Mouse (Mus musculus) erythroblast, embryonic 14.5 days (primary cell): ENCODE data around the gene Coq5. TPM values are rescaled to one million over a fixed set of nuclear protein-coding genes. Genes with fewer than 3 reads are reported as not detected.
A peak's percentile ranks its signal among the peaks of the same experiment; 100 is the strongest.

Source experiments
- H3K27me3 ChIP-seq: 2 replicates; pipeline ENCODE4 v1.6.1; 2012; ENCODE audit warnings: inconsistent platforms; ENCODE audit not compliant: control insufficient read depth
- H3K36me3 ChIP-seq: 2 replicates; pipeline ENCODE4 v1.6.1; 2012; ENCODE audit warnings: mild to moderate bottlenecking, inconsistent platforms; ENCODE audit not compliant: control insufficient read depth
- H3K4me1 ChIP-seq: 2 replicates; pipeline ENCODE4 v1.6.1; 2012; ENCODE audit warnings: inconsistent platforms; ENCODE audit not compliant: control insufficient read depth
- H3K4me3 ChIP-seq: replicated peaks from 2 replicates; pipeline ENCODE3; 2012; ENCODE audit warnings: moderate library complexity, mild to moderate bottlenecking, inconsistent platforms
- H3K9me3 ChIP-seq: 2 replicates; pipeline ENCODE4 v1.6.1; 2012; ENCODE audit warnings: low read length, inconsistent platforms, mixed read lengths; ENCODE audit not compliant: control insufficient read depth
- GATA1 ChIP-seq: IDR thresholded peaks from 2 replicates; pipeline ENCODE4 v1.6.1; 2012; ENCODE audit warnings: low read length, inconsistent platforms, mixed read lengths
- TAL1 ChIP-seq: IDR thresholded peaks from 3 replicates; pipeline ENCODE4 v1.6.1; 2012; ENCODE audit warnings: low read length, inconsistent platforms, mixed read lengths
- polyA plus RNA-seq: library from polyadenylated mRNA; stranded (reverse); fragments of >175 nt; gene quantifications from 2 replicates; pipeline ENCODE4 v1.2.3, GENCODE M21; 2012

The Coq5 gene
- polyA plus RNA-seq, 1 experiment = 1.6 TPM

DNA sequence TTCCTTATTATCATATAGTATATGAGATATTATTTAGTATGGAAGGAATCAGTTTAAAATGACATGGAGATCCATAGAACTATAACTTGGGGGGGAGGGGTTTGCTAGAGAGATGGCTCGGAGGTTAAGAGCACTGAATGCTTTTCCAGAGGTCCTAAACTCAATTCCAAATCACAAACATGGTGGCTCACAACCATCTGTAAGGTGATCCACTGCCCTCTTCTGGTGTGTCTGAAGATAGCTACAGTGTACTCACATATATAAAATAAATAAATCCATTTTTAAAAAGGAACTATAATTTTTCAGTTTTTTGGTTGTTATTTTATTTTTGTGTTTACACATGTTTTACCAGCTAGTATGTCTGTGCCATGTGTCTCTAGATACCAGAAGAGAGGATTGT lies 5.1 kb upstream of the Coq5 start:
- no peaks in the 10 kb centered on the region for H3K27me3 ChIP-seq
- H3K9me3 ChIP-seq = peaks cover 4% of the 10 kb centered on the region
- peaks cover 30% of the 10 kb centered on the region for H3K36me3 ChIP-seq
- H3K4me1 ChIP-seq = peaks cover 59% of the 10 kb centered on the region
- no peak overlapping the region for H3K4me3 ChIP-seq
- TF ChIP-seq GATA1 (no peak), TAL1 (no peak)

- Histone ChIP-seq H3K4me3 (no peak overlapping the region), H3K36me3 (peaks cover 26% of the 10 kb centered on the region), H3K27me3 (no peaks in the 10 kb centered on the region), H3K4me1 (peaks cover 57% of the 10 kb centered on the region), H3K9me3 (peaks cover 4% of the 10 kb centered on the region)
- TF ChIP-seq TAL1 (no peak), GATA1 (no peak)
Measured at GRCm38 (mm10) chr5:115274771-115275170, 4.7 kb upstream of the Coq5 start.

GRCm38 (mm10) chr5:115275998-115276397 lies 3.5 kb upstream of the Coq5 start:
- peaks cover 14% of the 10 kb centered on the region for H3K36me3 ChIP-seq
- TF ChIP-seq GATA1 (no peak), TAL1 (no peak)
- H3K4me1 ChIP-seq = peaks cover 56% of the 10 kb centered on the region
- H3K9me3 ChIP-seq = peaks cover 4% of the 10 kb centered on the region
- no peaks in the 10 kb centered on the region for H3K27me3 ChIP-seq
- H3K4me3 ChIP-seq = no peak overlapping the region

- Histone ChIP-seq H3K4me3 (no peak overlapping the region), H3K4me1 (peaks cover 61% of the 10 kb centered on the region), H3K36me3 (peaks cover 10% of the 10 kb centered on the region), H3K9me3 (peaks cover 4% of the 10 kb centered on the region), H3K27me3 (no peaks in the 10 kb centered on the region)
- TF ChIP-seq TAL1 = no peak
- TF ChIP-seq GATA1 = no peak
Measured at GRCm38 (mm10) chr5:115278053-115278452, 1.4 kb upstream of the Coq5 start.

DNA sequence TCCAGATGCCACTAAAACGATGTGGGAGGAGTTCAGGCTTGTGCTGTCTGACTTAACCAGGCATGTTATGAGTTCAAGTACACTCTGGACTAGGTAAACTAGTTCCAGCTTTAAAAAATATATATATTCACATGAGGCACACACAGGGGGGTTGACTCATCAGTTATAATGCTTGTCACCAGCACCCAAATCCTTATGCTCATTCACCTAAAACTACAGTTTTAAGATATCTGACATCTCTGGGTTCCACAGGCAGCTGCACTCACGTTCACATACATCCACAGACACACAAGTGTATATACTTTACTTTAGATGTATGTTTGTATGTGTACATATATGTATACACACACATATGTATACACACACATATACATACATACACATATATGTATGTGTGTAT lies 681 bp upstream of the Coq5 start:
- H3K27me3 ChIP-seq = no peaks in the 10 kb centered on the region

GRCm38 (mm10) chr5:115280050-115280687 lies 703 bp downstream of the Coq5 start:
- TF ChIP-seq GATA1 (no peak), TAL1 (no peak)
- Histone ChIP-seq H3K27me3 (no peaks in the 10 kb centered on the region), H3K4me3 (peak overlapping the region; percentile 87), H3K9me3 (peaks cover 4% of the 10 kb centered on the region), H3K4me1 (peaks cover 58% of the 10 kb centered on the region), H3K36me3 (peaks cover 30% of the 10 kb centered on the region)

More for the DNA sequence above, 681 bp upstream of the Coq5 start:
- no peak for TF ChIP-seq TAL1
- TF ChIP-seq GATA1 = no peak
- H3K4me3 ChIP-seq = no peak overlapping the region
- peaks cover 61% of the 10 kb centered on the region for H3K4me1 ChIP-seq
- H3K36me3 ChIP-seq = peaks cover 17% of the 10 kb centered on the region
- H3K9me3 ChIP-seq = peaks cover 4% of the 10 kb centered on the region

GRCm38 (mm10) chr5:115284735-115285134 lies 5.3 kb downstream of the Coq5 start:
- Histone ChIP-seq H3K4me1 (peaks cover 38% of the 10 kb centered on the region), H3K27me3 (no peaks in the 10 kb centered on the region), H3K9me3 (no peaks in the 10 kb centered on the region), H3K36me3 (peaks cover 65% of the 10 kb centered on the region), H3K4me3 (no peak overlapping the region)
- TF ChIP-seq GATA1 = no peak
- TF ChIP-seq TAL1 = no peak

GRCm38 (mm10) chr5:115294173-115294572 lies 14.7 kb downstream of the Coq5 start:
- Histone ChIP-seq H3K36me3 (peaks cover 96% of the 10 kb centered on the region), H3K4me3 (no peak overlapping the region), H3K9me3 (no peaks in the 10 kb centered on the region), H3K4me1 (peaks cover 41% of the 10 kb centered on the region), H3K27me3 (no peaks in the 10 kb centered on the region)
- TF ChIP-seq TAL1 (no peak), GATA1 (no peak)

GRCm38 (mm10) chr5:115296347-115296746 lies 16.9 kb downstream of the Coq5 start:
- H3K4me3 ChIP-seq = peak overlapping the region; percentile 19
- TF ChIP-seq TAL1 = no peak
- no peak for TF ChIP-seq GATA1
- H3K36me3 ChIP-seq = peaks cover 81% of the 10 kb centered on the region
- no peaks in the 10 kb centered on the region for H3K9me3 ChIP-seq
- H3K27me3 ChIP-seq = no peaks in the 10 kb centered on the region
- H3K4me1 ChIP-seq = peaks cover 57% of the 10 kb centered on the region
